Mouse (Mus musculus) adrenal gland, adult 2 months (tissue): ENCODE measurements at regions not wholly inside any gene's neighbourhood (a gene's known extent, or its start where the extent isn't known, plus 50 kb on each side); places are given as distances from the start of the nearest gene placed in this dataset.

Source experiments
- DNase-seq: peaks from one replicate; pipeline ENCODE4 v3.0.0; 2021

DNA sequence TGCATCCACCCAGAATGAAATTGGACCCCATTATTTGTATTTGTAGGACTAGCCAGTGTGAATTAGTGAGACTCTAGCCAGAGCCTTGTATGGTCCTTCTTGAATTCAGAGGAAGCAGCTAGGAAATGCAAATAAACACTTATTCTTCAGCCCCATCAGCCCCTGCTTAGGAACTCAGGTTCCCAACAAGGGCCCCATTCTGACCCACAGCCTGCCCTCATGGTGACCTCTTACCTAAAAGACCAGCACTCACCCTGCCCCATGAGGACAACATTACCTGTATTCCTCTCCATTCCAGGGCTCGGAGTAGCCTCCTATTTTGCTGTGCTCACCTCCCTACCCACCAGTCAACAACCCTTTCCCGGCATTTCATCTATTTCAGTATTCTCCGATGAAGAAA lies 283.6 kb upstream of the Noct start:
- DNase-seq = no peak

DNA sequence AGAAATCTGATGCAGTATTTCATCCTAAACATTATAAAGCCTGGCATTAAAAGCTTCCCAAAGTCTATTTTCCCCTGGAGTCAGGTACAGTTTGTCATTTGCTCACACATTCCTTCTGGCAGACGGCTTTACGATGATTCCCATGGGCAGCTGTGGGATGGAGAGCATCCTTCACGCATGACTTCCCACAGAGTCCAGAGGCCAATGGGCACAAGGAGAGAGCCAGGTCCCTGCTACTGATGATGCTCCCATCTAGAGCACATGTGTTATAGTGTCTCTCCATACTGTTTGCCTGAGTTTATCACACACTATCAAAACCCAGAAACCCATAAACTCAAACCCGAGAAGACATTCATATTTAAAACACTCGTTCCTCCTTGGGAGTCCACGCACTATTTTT lies 270.8 kb upstream of the Noct start:
- no peak for DNase-seq

DNA sequence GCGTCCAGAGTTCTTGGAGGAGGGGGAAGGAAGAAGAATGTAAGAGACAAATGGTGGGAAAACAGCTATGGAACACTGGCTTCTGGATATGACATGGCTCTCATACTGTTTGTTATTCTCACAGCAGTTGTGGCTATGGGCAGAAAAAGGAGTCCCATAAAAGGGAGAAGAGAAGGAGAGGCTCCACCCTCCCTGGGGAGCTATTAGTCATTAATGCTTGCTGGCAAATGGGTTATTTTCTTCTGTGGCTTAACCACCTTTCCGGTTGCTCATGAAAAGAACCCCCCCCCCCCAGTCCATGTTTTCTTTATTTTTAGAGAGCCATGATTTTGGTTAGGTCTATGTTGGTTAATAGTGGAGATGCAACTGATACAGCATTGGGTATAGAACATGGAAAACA lies 253.9 kb upstream of the Noct start:
- no peak for DNase-seq

DNA sequence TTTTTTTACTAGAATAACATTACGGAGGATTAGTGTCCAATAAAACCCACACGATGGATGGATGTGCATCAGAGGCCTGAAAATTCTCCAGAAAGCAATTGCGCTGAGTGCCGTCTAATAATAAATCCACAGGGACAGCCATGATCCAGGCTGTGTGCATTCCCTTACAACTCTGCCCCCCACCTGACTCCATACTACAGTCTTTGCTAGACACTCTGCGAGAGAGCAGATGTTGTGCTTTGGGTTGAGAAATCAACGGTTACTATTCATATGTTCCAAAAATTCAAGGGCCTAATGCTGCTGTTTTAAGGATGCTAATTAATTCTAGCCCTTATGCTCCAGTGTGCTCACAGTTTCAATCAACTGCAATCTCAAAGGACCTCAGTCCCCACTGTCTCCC lies 251.2 kb upstream of the Noct start:
- no peak for DNase-seq

DNA sequence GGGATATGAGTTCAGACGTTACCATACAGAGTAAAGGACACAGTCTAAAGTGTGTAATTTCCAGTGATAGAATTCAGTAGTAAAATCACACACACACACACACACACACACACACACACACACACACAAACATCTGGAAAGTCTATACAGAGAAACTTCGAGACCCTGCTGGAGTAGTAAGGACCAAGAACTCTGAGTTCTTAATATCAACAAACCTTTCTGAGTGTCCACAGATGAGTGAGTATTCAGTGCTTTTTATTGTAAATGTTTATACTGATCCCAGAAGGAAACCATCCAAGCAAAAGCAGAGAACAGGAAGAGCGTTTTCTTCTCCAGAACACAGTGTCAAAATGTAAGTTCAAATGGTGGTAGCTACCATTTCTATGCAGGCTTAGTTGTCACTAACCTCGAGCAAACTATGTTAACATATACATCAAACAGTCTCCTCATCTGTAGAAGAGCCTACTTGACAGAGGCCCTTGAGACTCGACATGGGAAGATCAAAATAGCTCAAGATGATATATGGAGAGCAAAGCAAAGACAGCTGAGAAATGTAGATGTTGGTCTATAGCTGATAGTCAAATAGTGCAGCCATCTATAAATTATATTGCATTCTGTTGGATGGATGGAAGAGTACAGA lies 248.0 kb upstream of the Noct start:
- no peak for DNase-seq

DNA sequence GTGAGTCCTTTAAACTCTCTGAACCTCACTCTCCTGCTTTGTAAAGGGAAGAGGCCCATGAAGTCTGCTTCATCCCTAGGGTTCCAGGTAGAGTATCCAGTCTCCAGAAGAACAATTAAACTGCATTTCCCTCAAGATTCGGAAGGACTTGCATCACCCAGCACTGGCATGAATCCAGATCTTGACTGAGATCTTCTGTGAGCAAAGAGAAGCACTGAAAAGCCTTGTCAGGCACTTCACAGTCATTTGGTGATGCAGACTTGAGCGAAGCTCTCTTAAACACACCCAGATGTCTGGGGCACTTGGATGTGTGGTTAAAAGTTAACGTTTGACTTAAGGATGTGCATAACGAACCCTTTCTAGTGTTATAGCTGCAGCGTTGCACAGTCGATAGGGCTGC lies 247.4 kb upstream of the Noct start:
- DNase-seq = no peak

DNA sequence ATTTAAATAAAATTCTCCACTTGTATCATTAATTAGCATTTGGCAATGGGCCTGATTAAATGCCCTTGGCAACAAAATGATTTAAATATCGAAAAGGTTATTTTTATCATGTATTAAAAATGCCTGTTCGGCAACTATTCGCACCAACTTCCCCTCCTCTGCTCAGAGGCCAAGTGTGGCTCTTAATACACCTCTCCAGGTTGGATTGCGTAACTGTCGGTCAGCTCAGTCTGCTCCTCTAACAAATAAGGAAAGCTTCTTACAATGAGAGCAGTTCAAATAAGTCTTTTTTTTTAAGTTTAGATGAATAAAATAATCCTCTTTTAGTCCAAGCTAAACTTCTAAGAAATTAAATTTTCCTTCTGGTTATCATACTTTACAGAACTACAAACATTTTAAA lies 245.6 kb upstream of the Noct start:
- DNase-seq = no peak

DNA sequence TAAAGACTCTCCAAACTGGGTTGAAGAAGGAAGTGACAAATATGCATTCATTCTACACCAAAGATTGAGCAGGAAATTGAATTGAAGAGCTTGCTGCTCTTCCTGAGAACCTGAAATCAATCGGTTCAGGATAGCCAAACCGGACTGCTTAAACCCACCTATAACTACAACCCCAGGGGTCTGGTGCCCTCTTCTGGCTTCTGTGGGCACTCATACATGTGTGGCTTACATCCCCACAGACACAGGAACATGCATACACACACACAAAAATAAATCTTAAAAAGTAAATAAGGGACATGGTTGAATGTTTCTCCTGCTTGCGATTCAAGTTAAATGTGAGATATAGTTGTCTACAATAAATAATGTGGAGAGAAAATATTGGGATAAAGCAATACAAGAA lies 244.7 kb upstream of the Noct start:
- DNase-seq = no peak

DNA sequence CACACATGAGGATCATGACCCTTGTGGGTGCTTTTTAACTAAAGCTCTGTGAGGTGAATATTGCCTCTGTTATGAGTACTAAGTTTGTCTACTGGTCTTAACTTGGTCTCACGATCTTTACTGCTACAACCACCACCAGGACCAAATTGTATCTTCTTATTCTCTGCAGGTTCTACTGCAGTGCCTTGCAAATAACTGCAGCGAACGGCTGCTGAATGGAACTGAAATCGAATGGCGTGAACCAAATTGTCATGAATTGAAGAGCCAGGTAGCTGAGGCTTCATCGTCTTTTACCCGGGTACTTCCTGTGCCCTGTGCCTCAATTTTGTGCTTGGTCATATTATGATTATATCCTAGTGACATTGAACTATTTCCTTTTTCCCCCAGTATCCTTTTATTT lies 242.5 kb upstream of the Noct start:
- no peak for DNase-seq

DNA sequence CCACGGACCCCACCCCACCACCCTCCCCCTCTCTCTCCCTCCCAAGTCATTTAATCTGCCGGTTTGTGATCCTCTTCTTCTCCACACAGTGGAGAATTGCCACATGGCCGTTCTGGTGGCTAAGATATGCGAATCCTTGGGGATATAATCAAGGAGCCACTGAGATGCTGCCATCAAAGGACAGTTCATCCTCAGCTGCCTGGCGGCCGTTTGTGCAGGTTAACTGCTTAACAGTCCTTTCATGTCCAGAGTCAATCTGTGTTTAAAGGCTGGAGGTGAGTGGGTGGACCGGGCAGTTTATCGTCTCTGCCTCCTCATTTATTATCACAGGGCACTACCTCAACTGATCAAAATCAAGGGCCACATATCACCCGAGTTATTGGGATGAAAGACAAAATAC lies 241.6 kb upstream of the Noct start:
- no peak for DNase-seq

DNA sequence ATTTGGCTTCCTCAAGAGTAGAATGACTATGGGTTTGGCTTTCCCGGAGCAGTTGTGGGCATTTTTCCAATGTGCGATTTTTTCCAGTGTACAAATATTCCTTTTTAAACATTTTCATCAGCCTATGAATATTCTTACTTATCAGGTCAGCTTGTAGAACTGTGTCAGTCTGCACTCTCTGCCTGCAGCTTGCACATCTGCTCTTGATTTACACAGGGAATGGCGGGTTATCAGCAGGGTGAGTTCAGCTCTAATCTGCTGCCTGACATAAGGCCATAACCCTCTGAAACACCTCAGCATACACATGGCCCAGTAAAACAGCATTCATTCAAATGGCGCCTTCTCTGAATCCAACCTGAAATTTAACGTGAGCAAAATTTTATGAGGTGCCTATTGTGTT lies 241.1 kb upstream of the Noct start:
- no peak for DNase-seq

DNA sequence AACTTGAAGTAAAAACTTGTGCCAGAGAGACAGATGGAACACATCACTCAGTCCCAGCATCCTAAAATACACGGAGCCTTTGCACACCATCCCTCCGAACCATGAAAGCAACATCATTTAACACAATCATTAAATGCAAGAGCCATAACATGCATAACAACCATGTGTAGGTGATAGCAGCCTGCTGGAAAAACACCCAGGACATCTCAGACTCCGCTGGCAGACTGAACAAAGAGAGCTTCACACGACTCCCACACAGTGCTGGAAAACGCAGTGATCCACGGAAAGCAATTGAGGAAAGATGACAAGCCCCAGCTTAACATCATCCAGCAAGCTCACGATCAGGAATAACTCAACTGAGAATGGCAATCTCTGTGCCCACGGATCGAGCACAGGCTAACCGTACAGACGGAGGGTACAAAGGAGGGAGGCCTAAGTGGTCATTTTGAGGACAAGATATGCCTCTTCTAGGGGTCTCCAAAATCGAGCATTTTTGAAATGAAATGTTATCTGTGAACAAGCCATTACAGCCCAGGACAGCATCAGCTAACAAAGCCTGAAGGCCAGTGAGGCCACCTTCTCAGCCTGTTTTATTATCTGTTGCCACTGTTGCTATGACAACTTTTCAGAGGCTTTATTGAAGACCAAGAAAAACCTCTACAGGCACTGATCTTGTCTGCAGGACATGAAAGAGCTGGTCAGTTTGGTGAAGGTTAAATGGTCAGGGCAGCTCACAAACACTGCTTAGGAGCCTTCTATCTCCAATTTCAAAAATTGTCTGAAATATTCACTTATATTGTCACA lies 240.1 kb upstream of the Noct start:
- no peak for DNase-seq

DNA sequence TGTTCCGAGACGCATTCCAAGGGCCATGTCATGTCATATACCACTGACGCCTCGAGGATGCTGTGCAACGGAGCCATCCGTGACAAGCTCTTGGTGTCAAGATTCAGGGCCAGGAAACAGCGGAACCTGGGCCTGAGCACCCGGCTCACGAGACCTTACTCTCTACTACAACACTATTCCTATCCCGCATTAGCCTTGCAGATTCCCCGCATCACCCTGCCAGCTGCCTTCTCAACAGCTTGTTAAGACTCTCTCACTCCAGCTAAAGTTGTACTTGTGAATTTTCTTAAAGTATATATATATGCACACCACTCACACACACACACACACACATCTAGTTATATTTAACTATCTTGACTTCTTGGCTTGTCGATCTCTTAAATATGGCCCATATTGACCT lies 236.4 kb upstream of the Noct start:
- no peak for DNase-seq

DNA sequence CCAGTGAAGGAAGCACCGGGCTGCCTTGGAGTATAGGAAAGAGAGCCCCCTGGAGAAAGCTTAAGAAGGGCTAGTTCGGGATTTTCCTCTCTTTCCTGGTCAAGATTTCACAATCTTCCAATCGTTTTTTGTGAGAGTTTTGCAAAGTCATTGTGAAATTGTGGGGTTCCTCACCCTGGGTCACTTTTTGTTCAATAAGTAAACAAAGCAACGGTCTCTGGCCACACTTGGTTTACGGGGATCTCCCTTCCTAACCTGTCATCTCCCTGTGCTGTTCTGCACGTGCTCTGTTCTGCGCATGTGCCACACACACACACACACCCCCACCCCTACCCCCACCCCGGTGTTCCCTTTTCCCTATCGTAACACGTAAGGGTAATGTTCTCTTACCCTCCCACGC lies 233.4 kb upstream of the Noct start:
- DNase-seq = no peak

DNA sequence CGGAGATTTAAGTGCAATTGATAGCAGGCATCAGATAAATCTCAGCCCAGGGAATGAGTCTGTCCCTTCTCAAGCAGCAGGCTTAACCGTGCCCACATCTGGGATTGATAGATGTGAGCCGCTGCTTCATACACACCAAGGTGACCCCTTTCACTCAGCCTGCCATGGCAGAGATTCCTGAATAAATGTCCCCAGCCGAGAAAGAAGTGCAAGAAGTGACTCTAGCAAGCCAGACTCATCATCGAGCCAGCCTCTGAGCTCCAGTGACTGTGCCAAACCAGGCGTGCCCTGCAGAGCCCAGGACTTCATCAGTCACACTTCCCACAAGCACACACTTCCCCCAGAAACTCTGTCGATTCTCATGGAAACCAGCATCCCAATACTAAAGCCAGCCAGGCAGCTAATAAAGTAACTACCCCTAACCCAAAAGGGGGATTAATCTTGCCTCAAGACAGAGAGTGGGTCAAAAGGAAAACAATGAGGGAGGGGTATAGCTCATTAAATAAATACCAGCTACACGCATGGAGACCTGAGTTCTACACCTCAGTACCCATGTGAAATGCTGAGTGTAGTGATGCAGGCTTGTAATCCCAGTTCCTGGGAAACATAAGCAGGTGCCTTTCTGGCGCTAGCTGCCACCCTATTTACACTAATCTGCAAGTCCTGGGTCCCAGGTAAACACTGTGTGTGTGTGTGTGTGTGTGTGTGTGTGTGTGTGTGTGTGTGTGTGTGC lies 231.5 kb upstream of the Noct start:
- DNase-seq = no peak

DNA sequence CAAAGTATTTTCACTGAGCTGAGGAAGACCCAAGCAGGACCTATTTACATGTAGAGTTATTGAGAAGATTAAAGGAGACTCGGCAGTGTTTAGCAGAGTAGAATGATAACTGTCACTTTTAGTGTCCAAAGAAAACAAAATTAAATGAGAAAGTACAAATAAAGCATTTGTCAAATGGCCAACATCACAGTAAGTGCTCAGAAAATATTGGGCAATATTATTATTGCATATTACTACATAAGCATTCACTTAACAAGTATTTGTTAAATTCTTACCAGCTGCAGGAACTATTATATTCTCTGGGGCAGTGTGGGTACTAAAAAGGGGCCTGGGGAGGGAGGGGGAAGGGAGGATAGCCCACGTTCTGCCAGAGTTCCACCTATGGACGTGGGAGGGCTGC lies 224.5 kb upstream of the Noct start:
- no peak for DNase-seq

DNA sequence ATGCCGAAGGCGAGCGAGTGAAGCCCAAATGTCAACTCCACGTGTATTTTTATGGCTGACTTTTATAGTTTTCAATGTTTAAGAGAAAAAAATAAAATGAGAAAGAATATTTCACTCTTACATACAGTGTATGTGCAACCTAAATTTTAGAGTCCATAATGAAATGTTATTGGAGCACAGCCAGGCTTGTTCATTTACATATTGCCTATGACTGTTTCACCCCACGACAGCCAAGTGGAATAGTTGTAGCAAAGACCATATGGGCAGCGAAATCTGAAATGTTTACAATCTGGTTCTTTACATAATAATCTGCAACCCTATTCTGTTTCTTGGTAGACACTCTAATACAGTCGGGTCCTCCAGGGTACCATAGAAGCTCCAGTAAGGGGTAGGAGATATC lies 223.3 kb upstream of the Noct start:
- no peak for DNase-seq

DNA sequence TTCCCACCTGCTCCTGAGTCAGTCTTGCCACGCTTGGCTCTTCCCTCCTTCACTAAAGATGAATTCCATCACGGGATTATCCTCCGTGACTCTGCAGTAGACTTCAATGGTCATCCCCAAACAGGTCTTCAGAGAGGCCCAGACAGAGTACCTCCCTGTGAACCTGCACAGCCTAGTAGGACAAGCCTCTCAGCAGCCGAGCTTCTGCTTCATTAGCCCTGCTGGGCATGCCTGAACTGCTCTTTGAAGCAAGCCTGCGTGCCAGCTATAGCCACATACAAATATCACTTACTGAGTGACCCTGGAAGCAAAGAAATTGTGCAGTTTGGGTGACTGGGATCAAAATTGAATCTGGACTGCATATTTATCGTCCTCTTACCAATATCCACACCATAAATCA lies 221.6 kb upstream of the Noct start:
- no peak for DNase-seq

DNA sequence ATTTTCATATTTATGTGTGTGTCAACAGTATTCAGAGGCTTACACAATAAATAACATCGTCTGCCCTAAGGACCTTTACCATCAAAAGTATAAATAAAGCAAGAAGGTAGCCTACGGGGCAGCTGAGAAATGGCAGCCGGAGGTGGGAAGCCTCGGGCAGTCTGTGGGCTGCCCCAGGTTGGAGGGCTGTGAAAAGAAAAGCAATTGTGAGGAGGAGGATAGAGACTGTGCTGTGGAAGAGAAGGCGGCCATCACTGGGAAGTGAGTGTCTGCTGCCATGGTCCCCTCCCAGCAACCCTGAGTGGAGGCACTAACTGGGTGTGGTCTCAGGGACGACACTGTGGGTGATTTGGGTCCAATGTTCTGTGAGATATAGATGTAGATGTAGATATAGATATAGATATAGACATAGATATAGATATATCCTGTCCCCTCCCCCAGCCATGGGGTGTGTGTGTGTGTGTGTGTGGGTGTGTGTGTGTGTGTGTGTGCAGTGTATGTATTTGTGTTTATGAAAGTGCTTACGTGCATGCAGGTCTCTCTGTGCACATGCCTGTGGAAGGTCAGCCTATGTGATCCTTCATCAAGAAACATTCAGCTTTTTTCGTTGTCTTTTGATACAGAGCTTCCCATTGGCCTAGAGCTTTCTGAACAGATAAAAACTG lies 220.6 kb upstream of the Noct start:
- DNase-seq = no peak

DNA sequence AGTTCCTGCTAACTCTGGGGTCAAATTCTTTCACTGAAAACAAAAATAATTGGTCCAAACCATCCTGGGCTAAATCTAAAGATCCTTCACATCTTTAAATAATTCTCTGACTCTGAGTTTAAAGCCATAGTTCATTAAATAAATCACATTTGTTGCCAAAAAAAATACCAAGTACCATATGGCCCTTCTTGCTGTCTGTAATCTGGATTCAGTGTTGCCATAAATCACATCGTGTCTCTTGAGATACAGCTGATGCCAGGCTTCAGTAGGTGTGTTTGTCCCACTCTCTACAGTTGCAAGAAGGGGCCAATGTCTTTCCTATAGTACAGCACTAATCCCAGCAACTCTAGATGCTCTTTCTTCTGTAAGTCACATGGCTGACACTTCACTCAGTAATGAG lies 220.0 kb upstream of the Noct start:
- DNase-seq = no peak

DNA sequence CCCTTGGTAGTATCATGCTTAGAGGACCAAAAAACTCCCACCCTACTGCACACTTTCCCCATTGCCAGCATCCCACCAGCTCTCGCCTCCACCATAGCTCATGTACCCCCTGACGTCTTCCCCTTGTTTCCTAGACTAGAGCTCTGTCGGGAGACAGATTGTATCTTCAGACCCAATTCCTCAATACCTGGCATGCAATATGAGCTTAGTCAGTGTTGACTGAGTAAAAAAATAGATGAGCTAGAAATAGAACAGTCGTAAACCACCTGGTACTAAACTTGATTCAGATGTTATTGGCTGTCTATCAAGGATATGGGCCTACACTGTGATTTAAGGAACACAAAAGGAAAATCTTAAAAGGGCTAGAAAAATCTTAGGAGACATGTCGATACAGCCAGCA lies 215.1 kb upstream of the Noct start:
- DNase-seq = no peak

DNA sequence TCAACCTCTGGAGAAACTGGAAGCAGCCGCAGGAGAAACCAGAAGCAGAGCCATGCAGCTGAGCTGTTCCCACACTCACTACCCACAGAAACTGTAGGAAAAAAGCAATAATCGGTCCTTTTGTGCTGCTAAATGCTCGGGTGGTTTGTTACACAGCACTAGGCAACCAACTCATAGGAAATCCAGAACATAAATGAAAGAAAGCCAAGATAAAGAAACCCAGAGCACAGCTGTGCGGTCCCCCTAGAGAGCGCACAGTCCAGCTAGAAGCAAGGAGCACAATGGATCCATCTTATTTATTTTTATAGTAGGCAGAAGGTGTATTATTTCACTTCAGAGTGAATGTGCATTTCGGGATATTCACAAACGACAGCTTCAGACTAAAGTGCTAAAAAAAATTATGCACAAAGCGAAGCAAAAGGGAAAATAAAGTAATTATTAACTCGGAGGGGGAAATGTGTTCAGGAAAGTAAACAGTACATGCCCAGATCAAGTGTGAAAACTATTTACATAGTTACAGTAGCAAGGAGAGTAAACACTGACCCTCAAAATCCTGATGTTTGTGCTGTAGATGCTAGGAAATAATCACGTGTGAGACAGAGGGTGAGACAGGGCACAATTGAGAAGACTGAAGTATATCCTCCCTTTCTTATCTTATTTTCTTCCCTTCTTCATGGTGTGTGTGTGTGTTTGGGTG lies 204.4 kb upstream of the Noct start:
- DNase-seq = no peak
